Comparison of ENCODE assay signal across 8 mouse cellular contexts in the genomic region with DNA sequence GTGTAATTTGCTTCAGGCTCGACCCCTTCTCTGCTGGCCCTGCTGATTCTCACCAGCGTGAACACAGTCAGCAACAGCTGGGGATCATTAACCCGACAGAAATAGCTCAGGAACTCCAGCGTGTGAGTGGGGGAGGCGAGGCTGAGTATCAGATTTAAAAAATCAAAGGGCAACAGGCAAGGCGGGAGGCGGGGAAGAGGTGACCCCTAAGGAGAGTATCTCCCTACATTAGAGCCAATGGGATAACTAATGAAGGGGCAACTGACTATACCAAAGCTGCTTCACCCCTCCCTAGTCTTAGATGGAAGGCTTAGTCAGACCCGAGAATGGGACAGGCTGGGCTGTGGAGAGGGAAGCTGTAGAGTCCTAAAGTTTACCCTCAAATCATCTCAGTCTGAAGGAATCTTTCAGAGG.
DNase-seq lines count a peak whose midpoint lies in the region; TF ChIP-seq lines count a peak whose summit lies in the region.

No protein-coding gene starts in this region.

- peak overlapping the region; percentile 82 for H3K27ac ChIP-seq in layer of hippocampus, adult 2 months
- peak overlapping the region; percentile 77 for H3K27ac ChIP-seq in embryonic facial prominence, embryonic 10.5 days (replicated peaks)
- H3K27ac ChIP-seq in olfactory bulb, adult 2 months (ENCODE audit: insufficient read depth, low read depth, low read length): peak overlapping the region; percentile 71

- TF ChIP-seq POLR2A in olfactory bulb, adult 2 months (IDR thresholded peaks at IDR 0.05; ENCODE audit: insufficient read depth, low read depth, low read length): no peak

- DNase-seq in layer of hippocampus, adult 2 months (ENCODE audit: low spot score in 2 of 2): no peak
- DNase-seq in layer of hippocampus, adult 9-10 months (ENCODE audit: low spot score): no peak
- DNase-seq in embryonic facial prominence, embryonic 10.5 days (ENCODE audit: low spot score): peak; percentile 85
- peak; percentile 81 for DNase-seq in kidney, adult 9 months
- DNase-seq in ovary, postnatal 10 days (ENCODE audit: low spot score): no peak
- no peak for DNase-seq in left cerebral cortex, adult 8-10 months (ENCODE audit: low spot score in 2 of 2)
- DNase-seq in adrenal gland, postnatal 14 days: no peak

- no peaks in the 10 kb centered on the region for H3K27me3 ChIP-seq in embryonic facial prominence, embryonic 10.5 days (replicated peaks; ENCODE audit: low read depth, poor library complexity, severe bottlenecking)

- WGBS in embryonic facial prominence, embryonic 10.5 days: 15% methylated on average over 8 of the region's 8 CpGs
- WGBS in olfactory bulb, adult 2 months: 13% methylated on average over 8 of the region's 8 CpGs

- peaks cover 28% of the 10 kb centered on the region for H3K4me1 ChIP-seq in embryonic facial prominence, embryonic 10.5 days
- peaks cover 26% of the 10 kb centered on the region for H3K4me1 ChIP-seq in olfactory bulb, adult 2 months (ENCODE audit: control insufficient read depth, insufficient read depth, low read length)

- H3K36me3 ChIP-seq in embryonic facial prominence, embryonic 10.5 days (replicated peaks): peaks cover 3% of the 10 kb centered on the region; the same call in 1 of the 2 replicates

- TF ChIP-seq CTCF in layer of hippocampus, adult 2 months (conservative IDR thresholded peaks at IDR 0.05): no peak
- TF ChIP-seq CTCF in olfactory bulb, adult 2 months (IDR thresholded peaks at IDR 0.05; ENCODE audit: insufficient read depth, low read depth, low read length): no peak

- no peaks in the 10 kb centered on the region for H3K9me3 ChIP-seq in embryonic facial prominence, embryonic 10.5 days

- H3K4me3 ChIP-seq in layer of hippocampus, adult 2 months: no peak overlapping the region
- H3K4me3 ChIP-seq in embryonic facial prominence, embryonic 10.5 days: peak overlapping the region; percentile 26
- no peak overlapping the region for H3K4me3 ChIP-seq in olfactory bulb, adult 2 months (ENCODE audit: insufficient read depth, low read depth, low read length)

Comparison
In these comparisons a context has a peak if more than half of its experiments do, and no peak if none do; other contexts are left out.
1. DNase-seq: peak in embryonic facial prominence, embryonic 10.5 days (single experiment) and kidney, adult 9 months (single experiment); none in layer of hippocampus, adult 2 months (0 of 2), layer of hippocampus, adult 9-10 months (single experiment), ovary, postnatal 10 days (single experiment), left cerebral cortex, adult 8-10 months (0 of 2) and adrenal gland, postnatal 14 days (single experiment).
2. Peak in every context shown above with its lines, with median percentiles within 50 percentile points of each other: H3K27ac ChIP-seq.